Mouse (Mus musculus): ENCODE measurements around the gene Wdr62.
"Not testable (repeated sequence)": the region's sequence is repeated elsewhere in the genome, so short reads cannot be mapped to it uniquely, and the experiment has no call there.

Wdr62 gene

DNA sequence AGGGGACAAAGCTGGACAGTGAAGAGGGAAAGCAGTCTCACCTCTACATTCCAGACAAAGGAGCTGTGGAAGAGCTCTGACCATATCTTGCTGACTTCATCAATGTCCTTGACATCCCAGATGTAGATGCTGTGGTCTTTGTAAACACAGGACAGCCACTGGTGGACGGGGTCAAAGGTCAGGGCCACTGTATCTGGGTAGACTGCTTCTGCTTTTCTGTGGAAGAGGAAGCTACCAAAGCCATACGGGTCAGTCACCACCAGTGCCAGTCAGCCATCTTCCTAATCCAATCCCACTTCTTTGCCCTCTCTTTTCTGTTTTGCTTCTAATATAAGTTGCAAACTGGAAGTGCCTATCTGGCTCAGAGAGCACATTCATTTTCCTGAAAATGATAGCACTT lies 15.2 kb downstream of the Wdr62 start:
- DNase-seq (ENCODE audit: low spot score): no peak

DNA sequence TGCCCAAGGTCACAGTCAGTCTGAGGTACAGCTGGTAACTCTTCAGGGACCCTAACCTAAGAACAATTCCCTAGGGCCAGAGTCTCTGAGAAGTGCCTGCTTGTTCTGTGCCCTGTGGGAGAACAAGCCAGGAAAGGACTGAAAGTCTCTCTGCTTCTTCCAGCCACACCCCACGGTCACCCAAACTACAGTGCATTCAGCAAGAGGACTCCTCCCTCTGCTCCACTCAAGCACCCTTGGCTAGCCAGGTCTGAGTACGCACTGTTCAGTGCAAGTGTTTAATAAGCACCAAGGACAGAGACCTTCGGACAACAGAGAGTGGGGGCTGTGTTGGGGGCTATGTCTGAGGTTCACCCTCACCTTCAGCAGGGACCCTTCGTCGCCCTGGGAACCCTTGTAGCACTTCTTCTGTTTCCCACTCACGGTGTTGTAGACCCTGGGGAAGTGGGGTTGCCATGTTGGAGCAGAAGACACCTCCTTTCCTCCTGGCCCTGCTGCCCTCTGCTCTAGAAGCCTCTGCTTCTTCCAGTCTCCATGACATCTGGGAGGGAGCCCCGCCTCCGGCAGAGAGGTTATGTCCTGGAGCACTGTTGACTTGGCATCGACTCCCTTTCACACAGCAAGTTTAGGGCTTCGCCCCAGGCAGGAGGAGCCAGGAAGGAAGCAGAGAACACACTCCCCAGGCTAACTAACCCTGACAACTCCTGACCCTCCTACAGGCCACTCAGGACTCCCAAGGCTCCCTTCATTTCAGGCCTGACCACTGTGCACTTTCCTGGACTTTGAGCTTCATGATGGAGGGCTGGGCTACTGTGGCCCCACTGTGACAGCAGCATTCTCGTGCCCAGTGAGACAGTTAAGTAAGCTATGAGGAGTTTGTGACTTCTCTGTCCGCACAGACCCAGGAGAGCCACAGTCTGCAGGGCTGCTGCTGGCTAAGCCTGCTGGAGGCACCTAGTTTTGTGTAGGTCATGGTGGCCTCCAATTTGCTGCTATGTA lies 28.0 kb downstream of the Wdr62 start:
- DNase-seq (ENCODE audit: low spot score): peak; percentile 52

DNA sequence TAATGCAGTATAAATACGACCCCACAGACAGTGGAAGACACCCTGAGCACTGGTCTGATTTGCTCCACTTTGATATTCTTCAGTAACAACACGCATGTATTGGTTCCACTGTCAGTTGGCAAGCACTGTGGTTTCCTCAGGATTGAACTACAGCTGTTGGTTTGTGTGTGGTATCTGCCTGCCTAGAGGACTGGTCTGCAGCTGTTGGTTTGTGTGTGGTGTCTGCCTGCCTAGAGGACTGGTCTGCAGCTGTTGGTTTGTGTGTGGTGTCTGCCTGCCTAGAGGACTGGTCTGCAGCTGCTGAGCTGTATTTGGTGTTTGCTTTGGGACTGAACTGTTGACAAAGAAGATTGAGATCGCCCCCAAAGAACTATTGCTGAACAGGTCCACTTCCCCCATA lies 42.8 kb downstream of the Wdr62 start:
- not testable (repeated sequence) for DNase-seq (ENCODE audit: low spot score)

DNA sequence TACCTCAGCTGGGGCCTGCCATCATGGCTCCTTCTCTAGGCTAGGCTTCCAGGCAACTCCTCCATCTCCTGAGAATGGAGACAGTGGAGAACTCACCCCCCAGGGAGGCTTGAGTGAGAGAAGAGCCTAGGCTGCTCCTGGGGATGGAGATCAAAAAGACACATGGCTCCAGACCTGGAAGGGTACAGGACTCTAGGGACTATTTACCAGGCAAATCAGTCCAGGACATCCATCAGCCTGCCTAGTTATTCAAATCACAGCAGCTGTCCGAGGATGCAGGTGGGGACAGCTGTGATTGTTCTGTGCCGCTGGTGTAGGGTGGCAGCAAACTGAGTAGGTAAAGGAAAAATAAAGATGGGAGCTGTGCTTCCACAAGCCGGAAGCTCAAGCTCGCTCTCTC lies 44.6 kb downstream of the Wdr62 start, which contains the start of gene Ovol3:
Gene Ovol3 (minus strand): TSS at position 101 of the 400 bp plus-strand sequence.
- no peak for DNase-seq (ENCODE audit: low spot score)

DNA sequence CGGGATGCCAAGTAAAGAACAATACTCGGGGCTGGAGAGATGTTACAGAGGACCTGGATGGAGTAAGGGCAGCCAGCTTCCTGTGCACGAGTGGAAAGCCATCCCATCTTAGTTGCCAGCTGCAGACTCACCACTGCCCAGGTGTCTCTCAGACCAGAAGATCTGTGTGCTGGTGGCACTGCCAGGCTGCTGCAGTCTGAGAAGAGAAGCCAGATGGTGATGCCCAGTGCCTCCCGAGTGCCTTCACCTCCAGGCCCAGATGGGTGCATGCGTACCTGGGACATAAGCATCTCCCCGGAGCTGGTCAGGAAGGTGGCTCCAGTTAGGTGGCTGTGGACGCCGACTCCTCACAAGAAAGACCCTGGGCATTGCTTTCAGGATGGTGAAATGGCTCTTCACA lies 45.1 kb downstream of the Wdr62 start:
- DNase-seq (ENCODE audit: low spot score): no peak

DNA sequence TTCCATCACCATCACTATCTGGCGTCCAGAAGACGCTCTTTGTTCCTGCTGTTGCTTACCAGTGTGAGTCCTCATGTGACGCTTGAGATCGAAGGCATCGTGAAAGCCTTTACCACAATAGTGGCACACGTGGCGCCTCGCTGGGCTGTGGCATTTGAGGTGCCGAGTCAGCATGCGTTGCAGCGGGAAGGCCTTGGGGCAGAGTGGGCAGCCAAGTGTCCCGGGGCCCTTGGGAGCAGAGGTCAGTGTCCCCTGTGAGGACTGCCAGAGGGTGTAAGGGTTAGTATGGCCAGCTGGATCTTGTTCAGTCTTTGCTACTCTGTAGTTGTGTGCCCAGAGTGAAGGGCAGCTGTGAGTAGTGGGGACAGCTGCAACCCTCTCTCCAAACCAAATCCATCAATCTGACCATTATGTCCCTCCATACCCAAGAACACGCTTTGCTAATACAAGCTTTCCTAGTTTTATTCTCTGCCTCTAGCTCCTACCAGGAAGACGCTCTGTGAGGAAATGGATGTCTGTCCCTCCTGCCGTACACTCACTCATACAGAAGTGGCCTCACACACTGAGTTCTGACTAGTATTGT lies 45.9 kb downstream of the Wdr62 start:
- no peak for DNase-seq (ENCODE audit: low spot score)

DNA sequence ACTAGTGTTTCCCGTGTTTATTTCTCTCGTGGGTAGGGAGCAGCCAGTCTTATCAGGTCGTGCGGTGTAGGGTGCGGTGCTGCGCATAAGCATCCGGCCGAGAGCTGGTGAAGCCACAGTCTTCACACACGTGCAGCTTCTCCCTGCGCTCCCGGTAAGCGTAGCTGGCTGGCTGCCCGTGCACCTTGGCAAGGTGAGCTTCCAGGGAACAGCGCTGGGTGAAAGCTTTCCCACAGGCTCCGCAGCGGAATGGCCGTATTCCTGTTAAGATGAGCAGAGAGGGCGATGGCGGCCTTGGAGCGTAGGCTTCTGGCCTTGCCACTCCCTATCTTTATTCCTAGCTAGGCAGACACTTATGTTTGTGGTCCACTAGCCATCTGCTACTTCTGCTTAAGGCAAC lies 46.8 kb downstream of the Wdr62 start:
- DNase-seq (ENCODE audit: low spot score): no peak

DNA sequence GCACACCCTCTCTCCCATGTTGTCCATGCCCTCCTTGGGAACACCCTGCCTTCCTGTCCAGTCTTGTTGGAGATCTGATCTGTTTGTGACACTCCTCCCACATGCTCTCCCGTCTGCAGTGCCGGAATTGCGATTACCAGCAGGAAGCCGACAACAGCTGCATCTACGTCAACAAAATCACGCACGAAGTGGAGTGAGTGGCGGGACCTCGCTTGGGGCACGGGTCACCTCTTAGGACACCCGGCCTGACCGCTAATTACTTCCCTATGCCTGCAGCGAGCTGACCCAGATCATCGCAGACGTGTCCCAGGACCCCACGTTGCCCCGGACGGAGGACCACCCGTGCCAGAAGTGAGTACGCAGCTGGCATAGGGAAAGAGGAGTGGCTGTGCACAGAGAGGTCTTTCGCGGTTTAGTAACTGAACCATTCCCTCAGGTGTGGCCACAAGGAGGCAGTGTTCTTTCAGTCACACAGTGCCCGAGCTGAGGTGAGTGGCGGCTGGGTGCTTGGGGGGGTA lies 47.5 kb downstream of the Wdr62 start:
- peak; percentile 68 for DNase-seq (ENCODE audit: low spot score)

DNA sequence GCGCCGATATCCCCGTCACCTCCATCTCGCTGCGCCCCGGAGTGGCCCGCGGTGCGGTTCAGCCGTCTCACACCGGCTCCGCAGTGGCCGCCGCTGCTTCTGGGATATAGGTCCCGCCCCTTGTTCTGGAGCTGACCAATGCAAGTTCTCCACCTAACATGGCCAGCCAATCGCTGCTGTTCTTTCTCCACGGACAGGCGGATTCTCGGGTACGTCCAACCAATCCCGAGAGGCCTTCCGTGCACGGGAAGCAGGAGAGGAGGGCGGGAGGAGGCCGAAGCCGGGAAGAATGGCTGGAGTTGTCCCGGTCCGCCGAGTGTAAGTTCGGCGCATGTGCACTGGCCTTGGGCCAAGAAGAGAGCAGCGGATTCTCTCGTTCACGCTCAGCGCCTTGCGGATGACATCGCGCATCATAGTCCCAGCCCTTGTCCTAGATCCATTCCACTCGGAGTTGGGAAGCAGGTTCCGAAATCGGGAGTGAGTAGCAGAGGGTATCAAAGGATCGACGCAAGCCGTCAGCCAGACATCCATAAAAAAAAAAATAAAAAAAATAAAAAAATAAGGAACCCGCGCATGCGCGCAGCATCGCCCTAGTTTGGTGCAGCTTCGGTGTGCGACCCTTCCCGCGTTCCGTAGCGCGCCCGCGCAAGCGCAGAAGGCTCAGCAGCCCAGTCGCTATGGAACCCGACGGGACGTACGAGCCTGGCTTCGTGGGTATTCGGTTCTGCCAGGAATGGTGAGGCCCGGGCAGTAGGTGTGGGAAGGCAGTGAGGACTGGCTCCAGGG lies 48.4 kb downstream of the Wdr62 start, which contains the start of the genes Polr2i and Tbcb:
Gene Polr2i (plus strand): TSS at position 280 of the 786 bp plus-strand sequence.
Gene Tbcb (minus strand): TSS at position 604 of the 786 bp plus-strand sequence.
- peak; percentile 99 for DNase-seq (ENCODE audit: low spot score)

DNA sequence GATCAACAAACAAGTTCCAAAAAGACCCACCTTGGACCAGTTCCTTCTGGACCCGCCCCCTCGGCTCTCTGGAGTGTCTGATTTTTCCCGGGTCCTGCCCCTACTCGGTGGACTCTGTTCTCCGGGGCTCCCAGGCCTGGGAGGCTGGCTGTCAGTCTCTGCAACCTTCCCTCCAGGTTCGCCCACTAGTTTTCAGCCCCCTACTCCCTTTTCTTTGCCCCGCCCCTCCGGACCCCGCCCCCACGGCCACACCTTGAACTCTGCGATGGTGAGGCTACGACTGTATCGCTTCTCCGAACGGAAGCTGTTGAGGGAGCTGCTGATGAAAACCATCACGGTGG lies 48.9 kb downstream of the Wdr62 start:
- no peak for DNase-seq (ENCODE audit: low spot score)

DNA sequence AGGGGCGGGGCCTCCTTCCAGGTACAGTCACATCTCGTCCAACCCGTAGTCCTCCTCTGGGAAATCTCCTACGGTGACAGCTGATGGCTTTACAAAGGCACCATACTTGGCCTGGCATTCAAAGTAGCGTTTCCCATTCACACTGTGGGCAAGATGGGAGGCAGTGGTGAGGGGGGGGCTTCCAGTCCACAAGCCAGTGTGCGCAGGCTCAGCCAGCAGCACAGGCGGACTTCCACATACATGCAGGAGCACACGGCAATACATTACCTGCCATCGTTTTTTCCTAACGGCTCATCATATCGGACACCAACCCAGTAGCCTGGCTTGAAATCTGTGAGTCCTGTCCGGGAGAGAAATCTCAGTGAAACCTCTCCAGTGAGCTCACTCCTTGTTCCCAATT lies 56.0 kb downstream of the Wdr62 start:
- no peak for DNase-seq (ENCODE audit: low spot score)

DNA sequence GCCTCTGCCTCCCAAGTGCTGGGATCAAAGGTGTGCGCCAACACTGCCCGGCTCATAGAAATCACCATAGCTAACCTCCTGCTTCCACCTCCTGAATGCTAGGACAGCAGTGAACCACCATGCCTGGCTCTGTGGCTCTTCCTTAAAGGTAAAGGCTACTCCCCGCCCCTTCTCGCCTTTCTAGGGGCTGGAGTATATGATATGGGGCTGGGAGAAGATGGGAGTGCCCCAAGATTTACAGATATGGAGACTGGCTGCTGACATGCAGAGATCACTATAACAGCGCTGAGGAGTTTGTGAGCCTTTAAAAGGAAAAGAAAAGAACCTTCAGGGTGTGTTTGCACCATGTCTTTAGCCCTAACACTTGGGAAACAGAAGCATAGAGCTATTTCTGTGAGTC lies 58.0 kb downstream of the Wdr62 start:
- no peak for DNase-seq (ENCODE audit: low spot score)

DNA sequence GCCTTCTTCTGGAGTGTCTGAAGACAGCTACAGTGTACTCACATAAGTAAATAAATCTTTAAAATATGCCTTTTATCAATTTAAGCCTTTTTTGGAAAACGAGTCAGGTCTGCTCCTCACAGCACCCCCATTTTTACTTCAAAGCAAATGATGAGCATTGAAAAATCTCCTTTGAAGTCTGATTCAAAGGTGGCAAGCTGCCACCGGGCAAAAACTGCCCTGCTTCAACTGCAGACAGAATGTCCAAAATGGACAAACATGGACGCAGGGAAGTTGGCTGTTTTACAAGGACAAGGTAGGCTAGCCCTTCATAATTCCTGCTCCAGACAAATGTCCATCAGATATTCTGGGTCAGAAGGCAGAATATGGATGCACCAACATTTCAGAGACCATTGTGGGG lies 58.8 kb downstream of the Wdr62 start:
- DNase-seq (ENCODE audit: low spot score): no peak

DNA sequence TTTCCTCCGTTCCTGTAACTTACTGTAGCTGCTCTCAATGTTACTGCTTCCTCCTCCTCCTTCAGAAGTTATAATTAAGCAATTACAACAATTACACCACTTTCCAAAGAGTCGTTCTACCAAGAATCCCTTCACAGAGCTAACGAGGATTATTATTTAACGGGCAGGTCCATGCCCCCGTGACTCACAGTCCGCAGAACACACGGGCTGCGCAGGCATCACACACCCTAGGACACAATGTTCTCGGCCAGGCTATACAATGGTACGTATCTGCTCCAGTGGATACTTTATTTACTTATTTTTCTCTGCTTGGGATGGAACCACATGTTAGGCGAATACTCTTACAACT lies 60.2 kb downstream of the Wdr62 start:
- no peak for DNase-seq (ENCODE audit: low spot score)

DNA sequence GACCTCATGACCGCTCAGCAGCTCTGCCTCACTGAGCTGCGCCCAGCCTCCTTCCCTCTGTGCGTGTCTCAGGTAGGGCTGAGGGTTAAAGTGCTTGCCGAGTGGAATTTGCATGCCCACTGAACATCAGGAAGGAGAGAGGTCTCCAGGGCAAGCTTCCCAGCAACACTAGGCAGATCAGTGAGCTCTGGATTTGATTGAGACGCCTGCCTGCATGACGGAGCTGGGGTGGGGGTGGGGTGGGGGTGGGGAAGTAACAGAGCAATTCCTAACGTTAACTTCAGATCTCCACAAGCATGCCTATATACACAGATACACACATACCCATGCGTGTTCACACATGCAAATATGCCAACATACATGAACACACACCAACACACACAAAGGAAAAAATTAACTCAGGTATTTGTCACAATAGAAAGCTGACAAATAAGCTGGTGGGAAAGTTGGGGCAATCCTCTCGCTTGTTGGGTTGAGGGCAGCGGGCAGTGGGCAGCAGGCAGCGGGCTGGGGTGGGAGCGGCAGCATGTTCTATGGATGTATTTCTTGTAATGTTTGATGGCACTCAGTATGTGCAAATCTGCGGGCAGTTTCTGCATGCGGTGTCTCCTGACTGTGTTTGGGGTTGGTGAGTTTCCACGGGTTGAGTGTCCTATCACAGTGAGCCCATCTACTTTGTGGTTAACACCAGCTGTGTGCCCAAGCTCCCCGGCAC lies 60.8 kb downstream of the Wdr62 start:
- peak; percentile 60 for DNase-seq (ENCODE audit: low spot score)

DNA sequence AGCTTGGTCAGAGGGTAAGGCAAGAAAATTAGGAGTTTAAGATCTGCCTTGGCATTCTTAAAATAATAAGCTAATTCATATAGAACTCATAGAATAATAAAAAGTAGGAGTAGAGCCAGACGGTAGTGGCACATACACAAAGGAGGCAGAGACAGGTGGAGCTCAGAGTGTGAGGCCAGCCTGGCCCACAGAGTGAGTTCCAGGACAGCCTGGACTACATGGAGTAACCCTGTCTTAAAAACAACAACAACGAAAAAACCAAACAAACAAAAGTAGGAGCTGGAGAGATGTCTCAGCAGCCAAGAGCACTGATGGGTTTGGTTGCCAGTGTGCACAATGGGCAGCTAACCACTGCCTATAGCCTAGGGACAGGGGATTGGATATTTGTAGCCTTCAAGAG lies 62.9 kb downstream of the Wdr62 start:
- no peak for DNase-seq (ENCODE audit: low spot score)

DNA sequence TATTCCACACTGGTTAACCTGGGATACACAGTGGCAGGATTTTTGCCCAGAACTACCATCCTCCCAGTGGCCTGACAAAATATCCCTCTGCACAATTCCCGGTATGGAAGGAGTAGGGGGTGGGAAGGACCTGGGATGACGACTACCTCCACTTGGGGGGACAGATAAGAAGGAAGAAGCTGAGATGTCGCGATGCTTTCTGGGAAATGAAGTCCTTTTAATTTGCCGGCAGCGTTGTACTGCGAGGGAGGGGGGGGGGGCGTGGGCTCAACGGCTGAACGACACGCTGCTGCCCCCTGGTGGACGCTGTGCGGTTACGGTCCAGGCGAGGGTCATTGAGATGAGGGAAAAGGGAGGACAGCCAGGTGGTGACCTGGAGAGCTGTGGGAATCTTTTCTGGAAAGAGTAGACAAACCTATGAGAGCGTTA lies 63.5 kb downstream of the Wdr62 start:
- peak; percentile 78 for DNase-seq (ENCODE audit: low spot score)

DNA sequence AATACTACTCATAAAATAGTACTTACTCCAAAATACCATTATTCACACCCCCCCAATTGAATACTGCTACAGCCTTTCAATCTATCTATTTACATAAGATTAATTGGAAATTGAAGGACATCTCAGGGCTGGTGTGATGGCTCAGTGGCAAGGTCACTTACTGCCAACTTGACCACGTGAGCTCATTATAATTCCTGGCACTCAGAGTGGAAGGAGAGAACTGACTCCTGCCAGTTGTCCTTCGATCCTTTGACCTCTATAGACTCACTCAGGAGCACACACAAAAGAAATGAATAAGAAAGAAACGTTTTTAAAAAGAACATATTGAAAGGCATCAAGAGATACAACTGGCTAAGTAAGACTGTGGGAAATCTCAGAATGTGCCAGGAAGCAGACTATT lies 64.3 kb downstream of the Wdr62 start:
- no peak for DNase-seq (ENCODE audit: low spot score)

DNA sequence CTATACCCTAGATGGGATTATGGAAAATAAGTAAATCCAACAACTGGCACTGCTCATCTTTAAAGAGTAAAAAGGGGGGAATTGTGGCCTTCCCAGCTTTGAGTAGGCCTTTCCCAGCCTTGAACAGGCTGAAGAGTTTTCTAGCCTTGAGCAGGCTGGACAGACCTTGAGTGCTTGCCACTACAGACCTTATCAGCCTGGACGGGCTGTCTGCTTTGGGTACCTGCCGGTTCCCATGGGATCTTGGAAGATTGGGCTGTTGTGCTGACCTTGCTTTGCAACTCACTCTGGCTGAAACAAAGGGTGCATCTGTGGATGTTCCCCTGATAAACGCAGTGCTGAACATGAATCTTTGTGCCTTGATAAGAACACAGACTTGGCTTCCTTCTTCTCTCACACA lies 66.3 kb downstream of the Wdr62 start:
- DNase-seq (ENCODE audit: low spot score): no peak

DNA sequence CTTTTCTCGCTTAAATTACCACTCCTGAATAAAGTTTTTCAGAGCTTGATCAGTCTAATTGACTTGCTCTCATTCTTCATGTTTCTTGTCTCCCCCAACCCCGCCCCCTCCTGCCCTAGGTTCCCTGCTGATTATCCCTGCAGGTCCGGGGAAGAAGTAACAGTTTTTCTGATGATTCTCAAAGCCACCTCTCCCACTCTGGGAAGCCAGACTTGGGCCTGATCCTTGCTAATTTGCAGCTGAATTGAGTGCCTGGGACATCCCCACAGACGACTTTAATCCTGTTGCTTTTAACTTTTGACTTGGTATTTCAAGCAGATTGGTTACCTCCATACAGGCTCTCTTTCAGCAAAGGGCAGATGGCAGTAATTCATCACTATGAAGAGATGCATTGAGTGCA lies 69.2 kb downstream of the Wdr62 start:
- DNase-seq (ENCODE audit: low spot score): no peak

DNA sequence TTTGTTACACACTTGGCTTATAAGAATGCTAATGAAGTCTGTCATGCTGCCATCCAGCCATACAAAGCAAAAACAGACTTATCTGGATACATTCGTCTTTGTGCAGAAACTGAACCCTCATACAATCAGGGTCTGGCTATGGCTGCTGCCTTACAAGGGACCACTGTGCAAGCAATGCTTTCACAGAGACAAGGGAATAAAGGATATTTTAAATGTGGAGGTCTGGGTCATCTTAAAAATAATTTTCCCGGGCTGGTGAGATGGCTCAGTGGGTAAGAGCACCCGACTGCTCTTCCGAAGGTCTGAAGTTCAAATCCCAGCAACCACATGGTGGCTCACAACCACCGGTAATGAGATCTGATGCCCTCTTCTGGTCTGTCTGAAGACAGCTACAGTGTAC lies 73.9 kb downstream of the Wdr62 start:
- DNase-seq (ENCODE audit: low spot score): not testable (repeated sequence)

DNA sequence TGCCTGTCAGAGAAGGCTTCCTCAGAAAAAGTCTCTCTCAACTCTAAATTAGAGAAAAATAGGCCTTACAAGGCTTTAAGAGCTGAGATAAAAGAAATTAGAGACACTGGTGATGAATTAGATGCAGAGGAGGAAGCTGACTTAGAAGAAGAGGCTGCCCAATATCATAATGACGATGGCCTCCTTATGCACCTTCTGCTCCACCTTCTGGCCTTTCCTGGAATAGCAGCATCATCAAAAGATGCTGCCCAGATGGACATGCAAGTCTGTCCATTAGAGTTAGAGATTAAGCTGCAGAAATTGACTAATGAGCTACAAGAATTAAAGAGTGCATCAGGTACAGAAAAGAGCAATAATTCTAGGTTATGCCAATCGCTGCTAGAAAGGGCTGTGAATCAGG lies 74.8 kb downstream of the Wdr62 start:
- peak; percentile 77 for DNase-seq (ENCODE audit: low spot score)
